Mouse (Mus musculus) liver, embryonic 14.5 days (tissue): ENCODE measurements around the gene Acrv1.

ENCODE experiments used
- CTCF ChIP-seq: IDR thresholded peaks from 2 replicates; pipeline ENCODE4 v1.5.1; 2016; ENCODE audit warnings: antibody characterized with exemption, low read depth, control low read depth
- EP300 ChIP-seq: IDR thresholded peaks from 2 replicates; pipeline ENCODE4 v1.6.1; 2016; ENCODE audit warnings: antibody characterized with exemption, low read depth

DNA sequence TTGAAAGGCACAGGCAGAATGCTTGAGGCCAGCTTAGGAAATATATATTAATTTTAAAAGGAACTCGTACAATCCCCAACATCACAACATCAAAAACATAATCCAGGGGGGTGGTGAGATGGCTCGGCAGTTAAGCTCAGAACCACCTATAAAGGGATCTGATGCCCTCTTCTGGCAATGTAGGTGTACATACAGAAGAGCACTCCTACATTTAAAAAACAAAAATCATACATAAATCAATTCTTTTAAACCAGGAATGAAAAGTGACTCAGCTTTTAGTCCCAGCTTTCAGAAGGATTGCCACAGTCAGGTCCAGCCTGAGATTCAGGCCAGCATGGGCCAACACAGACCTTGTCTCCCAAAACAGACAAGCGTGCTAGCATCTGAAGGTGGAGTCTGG lies 23.6 kb downstream of the Acrv1 start:
- no peak for TF ChIP-seq CTCF
- TF ChIP-seq EP300: no peak
